Mouse (Mus musculus) gastrocnemius, adult 2 months (tissue): ENCODE measurements around the gene Acot8. TPM values are rescaled to one million over a fixed set of nuclear protein-coding genes. Genes with fewer than 3 reads are reported as not detected.
A peak's percentile ranks its signal among the peaks of the same experiment; 100 is the strongest.

ENCODE experiments used
- DNase-seq: peaks from one replicate; pipeline ENCODE4 v3.0.0; 2022
- H3K27ac ChIP-seq: fragments of 200-600 bp; 2 replicates; pipeline ENCODE4 v1.8.1; 2022; ENCODE audit warnings: mild to moderate bottlenecking
- H3K4me3 ChIP-seq: fragments of 200-600 bp; 2 replicates; pipeline ENCODE4 v1.8.1; 2022; ENCODE audit warnings: mild to moderate bottlenecking, moderate library complexity
- CTCF ChIP-seq: fragments of 200-600 bp; IDR thresholded peaks from 2 replicates; pipeline ENCODE4 v1.8.1; 2022; ENCODE audit warnings: antibody characterized with exemption, mild to moderate bottlenecking, moderate library complexity
- intact Hi-C: fragments of 180-260 bp; cut with DNase I; formaldehyde crosslinking; loops from one replicate; pipeline ENCODE4 v1.15.1; 2025
- total RNA-seq, 2 experiments: library from RNA; stranded (reverse); gene quantifications; 2 replicates each; pipeline ENCODE4 v1.2.3; 2021

Gene Acot8
- total RNA-seq, 2 experiments from 2014 or later: 7.9 to 8.6 TPM

DNA sequence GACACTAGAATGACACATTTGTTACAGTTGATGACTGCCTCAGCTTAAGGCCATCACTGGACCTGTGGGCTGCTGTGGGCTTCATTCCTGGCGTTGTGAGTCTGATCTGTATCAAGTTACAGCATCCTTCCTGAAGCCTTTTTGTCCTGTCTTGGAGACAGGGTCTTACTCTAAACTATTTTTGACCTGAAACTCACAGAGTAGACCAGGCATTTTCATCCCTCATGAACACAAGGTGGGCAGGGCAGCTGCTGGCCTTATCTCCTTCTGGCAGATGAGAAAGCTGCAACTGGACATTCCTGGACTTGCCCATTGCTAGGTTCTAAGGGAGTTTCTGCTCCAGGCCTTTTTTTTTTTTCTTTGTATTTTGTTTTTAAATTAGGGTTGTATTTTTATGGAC, 46.0 kb downstream of the Acot8 start:
- no peak for TF ChIP-seq CTCF
- DNase-seq: no peak
- no peak overlapping the region for H3K27ac ChIP-seq
- no peak overlapping the region for H3K4me3 ChIP-seq
- intact Hi-C loops: no loop called here

DNA sequence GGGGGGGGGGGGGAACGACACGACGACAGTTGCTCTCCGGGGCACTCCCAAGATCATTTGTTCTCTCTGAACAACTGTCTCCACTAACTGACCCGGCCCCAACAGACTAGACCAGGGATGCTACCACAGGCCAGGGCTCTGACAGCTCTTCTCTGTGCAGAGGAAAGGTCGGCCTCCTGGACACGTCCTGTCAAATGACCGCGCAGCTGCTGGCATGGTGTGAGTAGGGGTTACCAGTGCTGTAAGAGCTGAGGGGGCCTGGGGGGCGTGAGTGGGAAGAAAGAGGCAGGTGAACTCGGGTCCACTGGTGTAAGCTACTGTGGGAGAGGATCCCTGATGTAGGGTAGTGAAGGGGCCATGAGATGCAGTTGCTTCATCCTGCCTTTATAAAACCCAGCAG, 46.8 kb downstream of the Acot8 start:
- TF ChIP-seq CTCF: no peak
- peak; percentile 17 for DNase-seq
- intact Hi-C loops: no loop called here
- no peak overlapping the region for H3K27ac ChIP-seq
- H3K4me3 ChIP-seq: no peak overlapping the region

- peak; percentile 63 for DNase-seq
- intact Hi-C loops: loop anchor here (5.0 kb wide), 1 partner anchor 43 kb away; no protein-coding TSS in a partner anchor
- Histone ChIP-seq H3K4me3 (peak overlapping the region; percentile 30), H3K27ac (peak overlapping the region; percentile 90)
- TF ChIP-seq CTCF: no peak
These were observed 49.9 kb downstream of the Acot8 start for GRCm38 (mm10) chr2:164754800-164755199.

GRCm38 (mm10) chr2:164754105-164754504, 50.6 kb downstream of the Acot8 start:
- no peak for TF ChIP-seq CTCF
- H3K4me3 ChIP-seq: no peak overlapping the region
- peak overlapping the region; percentile 90 for H3K27ac ChIP-seq
- intact Hi-C loops: loop anchor here (5.0 kb wide), 1 partner anchor 43 kb away; no protein-coding TSS in a partner anchor
- peak; percentile 23 for DNase-seq

DNA sequence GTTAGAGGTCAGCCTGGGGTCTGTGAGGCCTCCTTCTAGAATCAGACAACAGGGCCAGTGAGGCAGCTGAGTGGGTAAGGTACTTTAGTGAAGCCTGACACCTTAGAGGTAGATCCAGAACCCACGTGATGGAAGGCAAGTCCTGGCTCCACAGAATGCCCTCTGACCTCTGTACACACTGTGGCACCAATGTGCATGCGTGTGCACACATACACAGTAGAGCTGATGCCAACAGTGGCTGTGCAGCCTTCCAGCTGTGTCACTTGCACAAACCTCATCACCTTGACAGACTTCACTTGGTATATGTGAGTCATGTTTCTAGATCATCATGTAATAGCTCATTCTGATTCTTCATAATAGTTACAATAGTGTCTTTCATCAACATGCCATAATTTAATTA, 52.2 kb downstream of the Acot8 start:
- intact Hi-C loops: loop anchor here (5.0 kb wide), 1 partner anchor 45 kb away; no protein-coding TSS in a partner anchor
- H3K27ac ChIP-seq: no peak overlapping the region
- DNase-seq: peak; percentile 6

GRCm38 (mm10) chr2:164748991-164749390, 55.7 kb downstream of the Acot8 start:
- intact Hi-C loops: no loop called here
- no peak overlapping the region for H3K27ac ChIP-seq
- DNase-seq: no peak
- no peak for TF ChIP-seq CTCF
- H3K4me3 ChIP-seq: no peak overlapping the region

More for the DNA sequence above, 52.2 kb downstream of the Acot8 start:
- no peak for TF ChIP-seq CTCF
- H3K4me3 ChIP-seq: no peak overlapping the region

DNA sequence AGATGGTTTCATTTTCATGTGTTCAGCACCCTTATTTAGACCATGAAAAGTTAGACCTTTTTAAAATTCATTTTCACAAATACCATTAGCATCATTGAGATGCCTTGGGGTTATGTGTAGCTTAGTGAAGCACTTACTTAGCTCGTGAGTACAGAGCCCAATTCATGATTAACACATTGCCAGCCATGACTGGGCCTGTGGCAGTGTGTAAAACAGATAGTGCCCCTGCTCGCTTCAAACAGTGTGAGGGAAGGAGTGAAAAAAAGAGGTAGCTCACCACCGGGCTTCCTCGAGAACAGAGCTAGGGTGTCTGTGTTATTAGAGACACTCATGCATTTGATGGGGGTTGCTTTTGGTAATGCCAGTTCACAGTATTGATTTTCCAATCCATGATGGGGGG, 56.5 kb downstream of the Acot8 start:
- intact Hi-C loops: no loop called here
- Histone ChIP-seq H3K27ac (no peak overlapping the region), H3K4me3 (no peak overlapping the region)
- TF ChIP-seq CTCF: no peak
- DNase-seq: no peak

DNA sequence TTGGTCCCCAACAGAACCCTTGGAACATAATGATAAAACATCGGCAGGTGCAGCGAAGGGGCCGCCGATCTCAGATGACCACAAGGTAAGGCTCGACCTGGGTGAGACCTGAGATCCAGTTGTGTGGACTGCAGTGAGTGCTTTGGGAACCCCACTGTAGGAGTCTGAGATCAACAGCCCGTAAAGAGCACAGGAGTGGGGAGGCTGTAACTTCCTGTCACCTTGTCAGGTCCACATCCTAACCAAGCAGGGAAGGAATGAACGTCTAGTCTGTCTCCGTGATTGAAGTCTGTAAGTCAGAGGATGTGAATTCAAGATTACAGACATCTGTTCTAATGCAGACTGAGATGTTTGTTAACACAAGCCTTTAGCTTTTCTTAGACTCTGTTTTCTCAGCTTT, 58.0 kb downstream of the Acot8 start:
- Histone ChIP-seq H3K27ac (peak overlapping the region; percentile 90; the same call in 1 of the 2 replicates), H3K4me3 (peak overlapping the region; percentile 86)
- TF ChIP-seq CTCF: no peak
- intact Hi-C loops: no loop called here
- DNase-seq: no peak

DNA sequence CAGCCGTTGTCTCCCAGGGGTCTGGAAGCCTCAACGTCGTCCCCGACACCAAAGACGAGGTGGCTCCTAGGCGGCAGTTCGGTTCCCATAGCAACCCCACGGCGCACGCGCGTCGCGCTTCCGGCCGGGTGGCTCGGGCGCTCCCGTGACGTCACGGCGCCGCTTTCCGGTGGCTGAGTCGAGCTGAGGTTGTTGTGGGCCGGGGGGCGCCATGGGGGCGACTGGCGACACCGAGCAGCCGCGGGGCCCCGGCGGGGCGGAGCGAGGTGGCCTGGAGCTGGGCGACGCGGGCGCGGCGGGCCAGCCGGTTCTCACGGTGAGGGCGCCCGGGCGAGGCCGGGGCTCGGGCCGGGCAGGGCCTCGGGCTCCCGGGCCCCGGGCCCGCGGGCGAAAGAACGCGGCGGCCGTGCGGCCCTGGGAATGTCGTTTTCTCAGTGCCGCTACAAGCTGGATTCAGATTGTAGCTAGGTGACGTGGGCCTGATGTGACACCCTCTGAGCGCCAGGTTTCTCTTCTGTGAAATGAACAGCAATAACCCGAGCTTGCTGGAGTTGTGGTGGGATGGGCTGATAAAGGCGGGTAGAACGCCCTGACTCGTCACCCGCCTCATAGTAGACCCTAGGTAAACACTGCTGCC, 58.7 kb downstream of the Acot8 start, which contains the start of the genes Wfdc3 and Dnttip1:
Wfdc3 (minus strand) TSS at position 89 of the 637 bp plus-strand sequence.
Dnttip1 (plus strand) TSS at position 141 of the 637 bp plus-strand sequence.
- H3K4me3 ChIP-seq: peak within 1 kb of the TSS; percentile 86
- DNase-seq: peak; percentile 96
- H3K27ac ChIP-seq: peak within 1 kb of the TSS; percentile 90
- intact Hi-C loops: no loop called here
- no peak for TF ChIP-seq CTCF

DNA sequence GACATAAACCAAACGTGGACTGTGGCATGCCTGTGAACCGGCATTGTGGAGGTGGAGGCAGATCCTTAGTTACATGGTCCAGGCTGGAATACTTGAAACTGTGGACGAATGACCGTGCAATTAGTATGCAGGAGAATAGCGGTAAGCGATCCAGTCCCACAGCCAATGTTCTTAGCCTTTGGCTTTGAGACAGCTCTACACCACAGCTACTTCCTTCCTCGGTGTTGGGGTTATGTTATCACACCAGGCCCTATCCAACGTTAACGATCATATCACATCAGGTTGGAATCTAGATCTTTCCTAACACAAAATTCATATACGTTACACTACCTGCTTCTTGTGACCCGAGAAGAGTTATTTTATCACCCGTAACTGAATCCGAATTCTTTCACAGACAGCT, 59.7 kb downstream of the Acot8 start:
- peak overlapping the region; percentile 86 for H3K4me3 ChIP-seq
- peak overlapping the region; percentile 90; the same call in 1 of the 2 replicates for H3K27ac ChIP-seq
- intact Hi-C loops: no loop called here
- DNase-seq: no peak
- no peak for TF ChIP-seq CTCF

Other genes with a start within 250 kb of the Acot8 start
- gene Wfdc2, start 242.5 kb downstream of the Acot8 start, total RNA-seq: not detected
- gene Spint3, start 231.4 kb downstream of the Acot8 start, total RNA-seq: not detected
- not detected for gene Wfdc6a, start 219.4 kb downstream of the Acot8 start, total RNA-seq
- not detected for gene Eppin, start 211.3 kb downstream of the Acot8 start, total RNA-seq
- gene Wfdc6b, start 191.4 kb downstream of the Acot8 start, total RNA-seq: not detected
- not detected for gene Wfdc8, start 191.3 kb downstream of the Acot8 start, total RNA-seq
- gene Wfdc16, start 166.1 kb downstream of the Acot8 start, total RNA-seq: not detected
- gene Wfdc10, start 148.8 kb downstream of the Acot8 start, total RNA-seq: not detected
- not detected for gene Wfdc9, start 148.3 kb downstream of the Acot8 start, total RNA-seq
- not detected for gene Wfdc11, start 130.8 kb downstream of the Acot8 start, total RNA-seq
- gene Wfdc13, start 119.8 kb downstream of the Acot8 start, total RNA-seq: not detected
- not detected for gene Spint4, start 106.4 kb downstream of the Acot8 start, total RNA-seq
- not detected for gene Spint5, start 89.6 kb downstream of the Acot8 start, total RNA-seq
- gene Wfdc3, start 59.0 kb downstream of the Acot8 start, total RNA-seq: not detected
- gene Dnttip1, start 58.9 kb downstream of the Acot8 start, total RNA-seq: 10 to 100 TPM; 18.5 to 19.4 TPM
- gene Ube2c, start 35.0 kb downstream of the Acot8 start, total RNA-seq: under 1 TPM; 0.20 to 0.33 TPM
- gene Tnnc2, start 24.9 kb downstream of the Acot8 start, total RNA-seq: over 10,000 TPM; 14,820 to 17,621 TPM
- gene Snx21, start 19.1 kb downstream of the Acot8 start, total RNA-seq: 10 to 100 TPM; 20.6 to 25.6 TPM
- 1 to 10 TPM; 1.2 to 1.4 TPM for gene Zswim3, start 216 bp upstream of the Acot8 start, total RNA-seq
- 1 to 10 TPM; 4.6 to 4.9 TPM for gene Zswim1, start 17.8 kb upstream of the Acot8 start, total RNA-seq
- gene Spata25, start 23.7 kb upstream of the Acot8 start, total RNA-seq: under 1 TPM in 1 of 2 experiments, not detected in 1; 0.84 TPM
- 10 to 100 TPM; 50.2 to 58.1 TPM for gene Ctsa, start 28.0 kb upstream of the Acot8 start, total RNA-seq
- gene Neurl2, start 28.6 kb upstream of the Acot8 start, total RNA-seq: 10 to 100 TPM; 31.1 to 37.0 TPM
- 10 to 100 TPM; 11.4 to 20.1 TPM for gene Pltp, start 52.8 kb upstream of the Acot8 start, total RNA-seq
- gene Pcif1, start 74.4 kb upstream of the Acot8 start, total RNA-seq: 10 to 100 TPM; 25.6 TPM
- gene Zfp335, start 106.9 kb upstream of the Acot8 start, total RNA-seq: 10 to 100 TPM in 1 of 2 experiments, 1 to 10 TPM in 1; 9.7 to 10.5 TPM
- 1 to 10 TPM in 1 of 2 experiments, under 1 TPM in 1; 0.46 to 1.1 TPM for gene Mmp9, start 135.9 kb upstream of the Acot8 start, total RNA-seq
- gene Slc12a5, start 155.9 kb upstream of the Acot8 start, total RNA-seq: under 1 TPM; 0.36 to 0.53 TPM
- gene Ncoa5, start 230.0 kb upstream of the Acot8 start, total RNA-seq: 10 to 100 TPM; 13.2 to 14.6 TPM